Mouse (Mus musculus) heart, adult 2 months (tissue): Measurements from ENCODE around the gene Kdm3a.

Experiments
- CTCF ChIP-seq: fragments of 200-600 bp; IDR thresholded peaks from 2 replicates; pipeline ENCODE4 v1.8.1; 2022; ENCODE audit warnings: antibody characterized with exemption, mild to moderate bottlenecking, moderate library complexity
- EP300 ChIP-seq: fragments of 200-500 bp; IDR thresholded peaks from 2 replicates; pipeline ENCODE4 v1.6.1; 2011; ENCODE audit warnings: low read depth, low read length, control low read depth; ENCODE audit not compliant: insufficient read depth
- POLR2A ChIP-seq: fragments of 200-500 bp; IDR thresholded peaks from 2 replicates; pipeline ENCODE4 v1.6.1; 2011; ENCODE audit warnings: mild to moderate bottlenecking, low read depth, low read length, control low read depth; ENCODE audit not compliant: insufficient read depth

DNA sequence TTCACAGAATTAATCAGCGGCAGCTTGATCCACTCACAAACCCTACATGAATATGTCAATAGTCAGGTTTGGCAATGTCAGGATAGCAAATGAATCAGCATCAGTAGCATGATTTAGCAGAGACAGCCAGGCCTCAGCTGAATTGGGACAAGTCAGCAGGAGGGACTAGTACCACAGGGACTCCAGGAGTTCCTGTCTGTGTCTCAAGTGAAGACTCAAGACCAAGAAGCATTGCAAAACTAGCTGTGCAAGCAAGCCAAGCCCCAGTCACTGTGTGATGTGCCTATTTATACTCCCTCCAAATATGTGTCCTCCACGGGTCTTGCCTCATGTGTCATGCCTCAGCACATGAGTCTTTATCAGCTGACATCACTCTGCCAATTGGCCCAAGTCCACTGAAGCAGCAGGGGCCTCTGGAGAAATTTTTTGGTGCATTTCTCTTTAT, 77.3 kb downstream of the Kdm3a start:
- TF ChIP-seq EP300 (0 out of 2 replicates have a peak, but pooled peaks have one; percentile 48), CTCF (no peak), POLR2A (no peak)
